Mouse (Mus musculus) forebrain, embryonic 11.5 days (tissue): ENCODE results near the gene Ephb6. TPM values are rescaled to one million over a fixed set of nuclear protein-coding genes. Genes with fewer than 3 reads are reported as not detected.

ENCODE experiments used
- ATAC-seq: fragments of 200-750 bp; cut with Nextera tagmentation; replicated peaks from 2 replicates; pipeline ENCODE4 v1.8.0; 2017; ENCODE audit warnings: moderate TSS enrichment; ENCODE audit not compliant: low FRiP score
- DNase-seq: peaks from one replicate; pipeline ENCODE4 v3.0.0-alpha.2; 2017; ENCODE audit warnings: low spot score
- H3K27ac ChIP-seq: fragments of 300-500 bp; sonication (generic); 2 replicates; pipeline ENCODE4 v1.5.1; 2014; ENCODE audit warnings: low read depth, low read length
- H3K27me3 ChIP-seq: fragments of 300-500 bp; sonication (generic); 2 replicates; pipeline ENCODE4 v1.6.1; 2014; ENCODE audit warnings: mild to moderate bottlenecking, low read length, mixed read lengths; ENCODE audit not compliant: control insufficient read depth, insufficient read depth
- H3K36me3 ChIP-seq: fragments of 300-500 bp; sonication (generic); 2 replicates; pipeline ENCODE4 v1.6.1; 2014; ENCODE audit warnings: mild to moderate bottlenecking, low read length, moderate library complexity, mixed read lengths; ENCODE audit not compliant: control insufficient read depth, insufficient read depth
- H3K4me1 ChIP-seq: fragments of 300-500 bp; sonication (generic); replicated peaks from 2 replicates; pipeline ENCODE4 v1.6.1; 2014; ENCODE audit warnings: low read length, mixed read lengths; ENCODE audit not compliant: control insufficient read depth, insufficient read depth
- H3K4me2 ChIP-seq: fragments of 300-500 bp; sonication (generic); 2 replicates; pipeline ENCODE4 v1.6.1; 2014; ENCODE audit warnings: low read depth, mild to moderate bottlenecking, low read length, moderate library complexity, mixed read lengths; ENCODE audit not compliant: severe bottlenecking
- H3K4me3 ChIP-seq: fragments of 300-500 bp; sonication (generic); 2 replicates; pipeline ENCODE4 v1.5.1; 2014; ENCODE audit warnings: low read depth, low read length
- H3K9ac ChIP-seq: fragments of 300-500 bp; sonication (generic); 2 replicates; pipeline ENCODE4 v1.6.1; 2014; ENCODE audit warnings: low read length
- H3K9me3 ChIP-seq: fragments of 300-500 bp; sonication (generic); 2 replicates; pipeline ENCODE4 v1.6.1; 2016; ENCODE audit warnings: low read length, mixed read lengths; ENCODE audit not compliant: control insufficient read depth
- WGBS: fragments of 180-500 bp; shearing (Covaris S2); extraction: QIAGEN DNeasy Blood & Tissue Kit; methylation state at CpG from one replicate; pipeline ENCODE4 v1.1.7; 2014; 5-methylcytosine and 5-hydroxymethylcytosine counted together
- polyA plus RNA-seq: library from polyadenylated mRNA; unstranded; fragments of >200 nt; fragmentation: Nextera tagmentation; extraction: Ambion mirVana; gene quantifications from 2 replicates; pipeline ENCODE4 v1.2.1, GENCODE M21; 2014

The Ephb6 gene
- polyA plus RNA-seq, 1 experiment from 2014 or later, result 14.4 TPM

DNA sequence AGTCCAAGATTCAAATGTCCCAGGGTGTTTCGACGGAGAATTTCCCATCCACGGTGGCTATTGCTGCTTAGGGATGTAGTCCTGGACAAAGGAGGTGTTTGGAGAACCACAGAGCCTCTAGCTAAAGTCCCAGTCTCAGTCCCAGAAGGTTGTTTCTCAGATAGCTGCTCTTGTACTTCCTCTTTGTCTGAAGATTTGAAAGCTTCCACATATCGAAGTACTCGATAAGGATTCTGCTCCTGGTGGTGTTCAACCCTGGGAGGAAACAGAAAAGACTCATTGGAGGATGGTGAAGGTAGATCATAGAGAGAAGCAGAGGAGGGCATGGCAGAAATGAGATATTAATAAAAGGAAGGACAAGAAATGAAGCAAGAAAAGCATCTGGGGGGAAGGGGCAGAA lies 47.9 kb downstream of the Ephb6 start:
- Histone ChIP-seq H3K4me3 (no peak overlapping the region), H3K36me3 (no peaks in the 10 kb centered on the region), H3K27me3 (no peaks in the 10 kb centered on the region), H3K9me3 (no peaks in the 10 kb centered on the region), H3K4me2 (no peak overlapping the region), H3K27ac (no peak overlapping the region), H3K9ac (no peak overlapping the region), H3K4me1 (no peaks in the 10 kb centered on the region)
- WGBS, result 95% methylated on average over 5 of the region's 5 CpGs
- ATAC-seq, result no peak
- no peak for DNase-seq

DNA sequence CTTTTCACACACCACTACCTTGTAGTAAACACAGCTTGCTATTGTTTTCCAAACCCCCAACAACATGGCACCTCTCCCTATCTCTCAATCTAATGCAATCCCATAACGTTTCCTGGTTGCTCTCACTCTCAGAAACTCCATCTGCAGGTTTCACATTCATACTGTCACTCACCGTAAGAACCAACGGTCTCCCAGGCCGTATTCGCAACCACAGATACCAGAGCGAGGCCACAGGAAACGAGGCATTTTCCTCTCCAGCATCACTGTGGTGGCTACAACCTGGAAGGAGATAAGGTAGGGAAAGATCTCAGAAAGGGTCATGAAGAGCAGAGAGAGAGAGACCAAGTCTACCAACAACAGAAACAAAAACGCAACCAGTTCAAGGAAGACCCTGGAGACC lies 49.4 kb downstream of the Ephb6 start:
- Histone ChIP-seq H3K36me3 (no peaks in the 10 kb centered on the region), H3K27ac (no peak overlapping the region), H3K4me1 (no peaks in the 10 kb centered on the region), H3K9ac (no peak overlapping the region), H3K4me2 (no peak overlapping the region), H3K4me3 (no peak overlapping the region), H3K9me3 (no peaks in the 10 kb centered on the region), H3K27me3 (no peaks in the 10 kb centered on the region)
- DNase-seq (no peak), ATAC-seq (no peak)
- 86% methylated on average over 8 of the region's 8 CpGs for WGBS

DNA sequence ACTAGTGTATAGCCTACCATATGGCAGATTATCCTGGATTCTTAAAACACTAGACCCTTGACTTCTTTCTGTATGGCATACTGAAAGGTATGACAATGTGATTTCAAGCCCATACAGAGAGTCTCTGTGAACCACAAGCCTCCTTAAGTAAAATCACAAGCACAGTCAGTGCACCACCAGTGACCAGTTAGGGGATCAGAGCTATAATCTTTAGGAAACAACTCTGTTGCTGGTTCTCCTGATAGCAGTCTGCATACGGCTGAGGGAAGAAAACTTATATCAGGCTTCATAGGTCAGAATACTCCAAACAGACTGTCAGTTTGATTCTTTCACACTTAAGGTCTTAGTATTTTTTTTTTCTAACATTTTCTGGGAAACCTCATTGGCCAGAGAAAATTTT lies 53.2 kb downstream of the Ephb6 start:
- Histone ChIP-seq H3K27ac (no peak overlapping the region), H3K27me3 (no peaks in the 10 kb centered on the region), H3K36me3 (no peaks in the 10 kb centered on the region), H3K9ac (no peak overlapping the region), H3K9me3 (no peaks in the 10 kb centered on the region), H3K4me1 (no peaks in the 10 kb centered on the region), H3K4me2 (no peak overlapping the region), H3K4me3 (no peak overlapping the region)
- 81% methylated on average over 1 of the region's 1 CpGs for WGBS
- ATAC-seq (no peak), DNase-seq (no peak)

DNA sequence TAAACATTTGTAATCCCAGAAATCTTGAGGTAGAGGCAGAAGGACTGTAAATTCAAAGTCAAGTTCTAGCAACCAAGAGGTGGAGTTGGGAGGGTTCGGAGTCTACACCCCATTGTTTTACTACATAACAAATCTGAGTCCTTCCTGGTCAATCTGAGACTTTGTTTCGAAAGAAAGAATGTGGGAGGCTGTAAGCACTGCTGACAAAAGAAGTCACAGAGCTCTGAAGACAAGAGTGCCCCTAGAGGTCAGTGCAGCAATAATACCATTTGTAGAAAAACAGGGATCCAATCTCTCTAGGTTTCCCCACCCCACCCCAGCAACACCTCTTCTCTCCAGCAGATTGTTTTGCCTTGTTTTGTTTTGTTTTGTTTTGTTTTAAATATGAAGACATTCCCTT lies 57.0 kb downstream of the Ephb6 start:
- Histone ChIP-seq H3K4me1 (no peaks in the 10 kb centered on the region), H3K27me3 (no peaks in the 10 kb centered on the region), H3K4me3 (no peak overlapping the region), H3K9ac (no peak overlapping the region), H3K9me3 (no peaks in the 10 kb centered on the region), H3K36me3 (no peaks in the 10 kb centered on the region), H3K4me2 (no peak overlapping the region), H3K27ac (no peak overlapping the region)
- DNase-seq (no peak), ATAC-seq (0 out of 2 replicates have a peak, but pooled peaks have one; percentile 21)
- 39% methylated on average over 2 of the region's 2 CpGs for WGBS

Other genes starting within 250 kb of the Ephb6 start
- gene Prss3, start 227.8 kb upstream of the Ephb6 start, polyA plus RNA-seq, result not detected in 2 replicates
- gene Gm5771, start 213.1 kb upstream of the Ephb6 start, polyA plus RNA-seq, result not detected in 2 replicates
- gene Gm10334, start 159.3 kb upstream of the Ephb6 start, polyA plus RNA-seq, result not detected in 2 replicates
- gene Prss1, start 146.6 kb upstream of the Ephb6 start, polyA plus RNA-seq, result not detected in 2 replicates
- not detected in 2 replicates for gene Prss2, start 83.7 kb upstream of the Ephb6 start, polyA plus RNA-seq
- 0.12 and 0.27 TPM in 2 replicates for gene Trpv6, start 30.9 kb downstream of the Ephb6 start, polyA plus RNA-seq
- gene Trpv5, start 75.3 kb downstream of the Ephb6 start, polyA plus RNA-seq, result not detected in 2 replicates
- not detected in 2 replicates for gene Llcfc1, start 78.9 kb downstream of the Ephb6 start, polyA plus RNA-seq
- gene Kel, start 98.9 kb downstream of the Ephb6 start, polyA plus RNA-seq, result 11.9 and 12.9 TPM in 2 replicates
- not detected in 2 replicates for gene Olfr459, start 169.7 kb downstream of the Ephb6 start, polyA plus RNA-seq
- gene Pip, start 242.1 kb downstream of the Ephb6 start, polyA plus RNA-seq, result not detected in 2 replicates
- not detected in 2 replicates for gene Sval2, start 247.5 kb downstream of the Ephb6 start, polyA plus RNA-seq